Mouse (Mus musculus): ENCODE data around the gene Fam183b. TPM values are rescaled to one million over a fixed set of nuclear protein-coding genes. Genes with fewer than 3 reads are reported as not detected.
"Not testable (repeated sequence)": the region's sequence is repeated elsewhere in the genome, so short reads cannot be mapped to it uniquely, and the experiment has no call there.

Gene Fam183b
- polyA plus RNA-seq, 1 experiment from 2014 or later: 6.6 TPM

DNA sequence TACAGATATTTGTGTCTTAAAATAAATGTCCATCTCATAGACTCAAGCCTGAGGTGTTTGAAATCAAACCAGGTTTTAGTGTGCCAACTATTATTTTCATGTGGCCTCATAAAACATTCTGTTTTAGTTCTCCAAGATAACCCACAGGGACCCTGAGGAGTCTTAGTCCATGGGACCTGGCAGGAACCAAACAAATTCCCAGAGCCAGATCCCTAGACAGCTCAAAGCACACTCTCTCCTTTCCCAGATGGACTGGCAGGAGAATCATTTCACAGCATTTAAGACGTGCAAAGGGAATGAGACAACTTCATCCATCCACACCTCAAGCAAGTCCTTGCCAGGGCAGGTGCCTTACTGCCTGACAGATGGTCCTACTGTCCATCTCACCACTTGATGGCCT, 12.9 kb upstream of the Fam183b start, which contains the start of gene Olfr313:
Gene Olfr313 (plus strand): TSS at position 301 of the 400 bp plus-strand sequence.
- DNase-seq; H3K27me3 ChIP-seq (ENCODE audit: control insufficient read depth, insufficient read depth, low read length); ATAC-seq (ENCODE audit: low FRiP score, low TSS enrichment); H3K27ac ChIP-seq (replicated peaks; ENCODE audit: low read depth, low read length); H3K4me3 ChIP-seq (replicated peaks; ENCODE audit: low read depth, low read length); H3K9ac ChIP-seq (replicated peaks; ENCODE audit: low read length); H3K9me3 ChIP-seq (ENCODE audit: control insufficient read depth, low read length); H3K4me2 ChIP-seq (ENCODE audit: low read length); H3K4me1 ChIP-seq (ENCODE audit: control insufficient read depth, insufficient read depth, low read length); H3K36me3 ChIP-seq (ENCODE audit: control insufficient read depth, insufficient read depth, low read length): not testable (repeated sequence)
- WGBS: 67% methylated on average over 1 of the region's 1 CpGs

DNA sequence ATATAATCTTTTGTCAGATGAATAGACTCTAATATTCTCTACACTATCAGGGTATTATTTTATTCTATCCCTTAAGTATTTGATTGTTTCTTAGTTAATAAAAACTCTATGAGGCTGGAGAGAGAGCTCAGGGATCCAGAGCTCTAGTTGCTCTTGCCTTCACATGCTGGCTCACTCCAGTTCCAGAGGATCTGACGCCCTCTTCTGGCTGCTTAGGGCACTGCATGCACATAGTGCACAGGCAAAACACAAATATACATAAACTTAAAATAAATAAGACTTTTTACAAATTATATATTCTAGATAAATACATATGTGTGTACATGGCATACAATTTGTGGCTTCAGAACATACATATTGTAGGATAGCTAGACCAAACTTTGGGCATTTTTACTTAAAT, 10.2 kb upstream of the Fam183b start:
- Histone ChIP-seq H3K36me3 (ENCODE audit: control insufficient read depth, insufficient read depth, low read length) (no peaks in the 10 kb centered on the region), H3K4me2 (ENCODE audit: low read length) (no peak overlapping the region), H3K4me3 (replicated peaks; ENCODE audit: low read depth, low read length) (no peak overlapping the region), H3K9me3 (ENCODE audit: control insufficient read depth, low read length) (no peaks in the 10 kb centered on the region), H3K4me1 (ENCODE audit: control insufficient read depth, insufficient read depth, low read length) (no peaks in the 10 kb centered on the region), H3K27ac (replicated peaks; ENCODE audit: low read depth, low read length) (no peak overlapping the region), H3K9ac (replicated peaks; ENCODE audit: low read length) (no peak overlapping the region), H3K27me3 (ENCODE audit: control insufficient read depth, insufficient read depth, low read length) (no peaks in the 10 kb centered on the region)
- DNase-seq: no peak
- 3% methylated on average over 1 of the region's 1 CpGs for WGBS
- no peak for ATAC-seq (ENCODE audit: low FRiP score, low TSS enrichment)

DNA sequence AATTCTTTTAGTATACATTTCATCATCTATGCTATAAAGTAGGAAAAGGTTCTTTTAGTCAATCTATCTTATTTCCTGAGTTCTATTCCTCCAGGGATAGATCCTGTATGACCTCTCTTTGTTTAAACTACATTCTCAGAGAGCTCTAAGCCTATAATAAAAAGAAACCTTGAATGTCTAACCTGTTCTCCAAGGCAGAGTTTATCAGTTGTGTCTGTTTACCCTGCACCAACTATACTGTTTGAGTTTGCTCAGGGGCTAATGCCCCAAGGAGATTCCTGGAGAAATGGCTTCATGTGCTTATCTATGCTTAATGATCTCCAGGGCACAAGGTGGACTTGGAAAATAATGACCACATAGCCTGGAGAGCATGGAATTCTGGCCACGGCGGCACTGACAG, 2.6 kb upstream of the Fam183b start:
- Histone ChIP-seq H3K4me3 (replicated peaks; ENCODE audit: low read depth, low read length) (no peak overlapping the region), H3K36me3 (ENCODE audit: control insufficient read depth, insufficient read depth, low read length) (no peaks in the 10 kb centered on the region), H3K27ac (replicated peaks; ENCODE audit: low read depth, low read length) (no peak overlapping the region), H3K27me3 (ENCODE audit: control insufficient read depth, insufficient read depth, low read length) (no peaks in the 10 kb centered on the region), H3K4me2 (ENCODE audit: low read length) (no peak overlapping the region), H3K4me1 (ENCODE audit: control insufficient read depth, insufficient read depth, low read length) (peaks cover 11% of the 10 kb centered on the region), H3K9me3 (ENCODE audit: control insufficient read depth, low read length) (no peaks in the 10 kb centered on the region), H3K9ac (replicated peaks; ENCODE audit: low read length) (no peak overlapping the region)
- DNase-seq (no peak), ATAC-seq (ENCODE audit: low FRiP score, low TSS enrichment) (no peak)
- WGBS: 84% methylated on average over 2 of the region's 2 CpGs

DNA sequence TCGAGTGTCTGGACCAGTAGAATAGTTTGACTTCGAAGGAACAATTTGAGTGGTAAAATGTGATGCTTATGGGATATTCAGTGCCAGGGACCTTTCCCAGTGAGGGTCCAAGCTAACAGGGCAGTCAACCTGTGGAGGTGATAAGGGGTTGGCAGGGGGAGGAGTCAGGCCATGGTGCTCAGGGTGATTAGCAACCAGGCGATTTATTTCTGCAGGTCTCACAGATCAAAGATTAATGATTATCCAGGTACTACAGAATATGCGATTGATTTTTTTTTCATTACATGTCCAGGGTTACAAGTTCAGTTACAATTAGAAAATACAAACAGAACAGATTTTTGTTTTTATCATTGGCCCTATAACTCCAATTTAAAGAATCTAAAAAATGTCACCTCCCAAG, 2.1 kb upstream of the Fam183b start:
- Histone ChIP-seq H3K4me3 (replicated peaks; ENCODE audit: low read depth, low read length) (no peak overlapping the region), H3K36me3 (ENCODE audit: control insufficient read depth, insufficient read depth, low read length) (no peaks in the 10 kb centered on the region), H3K4me2 (ENCODE audit: low read length) (no peak overlapping the region), H3K4me1 (ENCODE audit: control insufficient read depth, insufficient read depth, low read length) (peaks cover 11% of the 10 kb centered on the region), H3K9ac (replicated peaks; ENCODE audit: low read length) (no peak overlapping the region), H3K27ac (replicated peaks; ENCODE audit: low read depth, low read length) (no peak overlapping the region), H3K9me3 (ENCODE audit: control insufficient read depth, low read length) (no peaks in the 10 kb centered on the region), H3K27me3 (ENCODE audit: control insufficient read depth, insufficient read depth, low read length) (no peaks in the 10 kb centered on the region)
- DNase-seq (no peak), ATAC-seq (ENCODE audit: low FRiP score, low TSS enrichment) (no peak)
- WGBS: 84% methylated on average over 4 of the region's 4 CpGs

DNA sequence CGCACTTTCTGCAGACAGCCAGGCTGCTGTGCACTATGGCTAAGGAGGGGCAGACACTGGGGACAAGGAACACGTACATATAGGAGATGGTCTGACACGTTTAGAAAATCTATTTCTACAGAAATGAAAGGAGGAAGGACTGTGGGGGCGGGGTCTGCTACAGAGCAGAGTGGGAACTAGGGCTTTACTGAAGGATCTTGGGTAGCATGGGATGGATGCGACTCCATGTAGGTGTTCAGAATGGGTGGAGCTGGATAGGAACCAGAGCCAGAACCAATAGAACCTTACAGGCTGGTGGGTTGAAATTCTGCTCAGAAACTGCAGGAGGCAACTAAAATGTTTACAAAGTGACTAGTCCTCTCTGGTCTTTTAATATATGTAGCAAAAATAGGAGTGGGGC, 2.0 kb downstream of the Fam183b start:
- DNase-seq (no peak), ATAC-seq (ENCODE audit: low FRiP score, low TSS enrichment) (no peak)
- Histone ChIP-seq H3K9me3 (ENCODE audit: control insufficient read depth, low read length) (no peaks in the 10 kb centered on the region), H3K36me3 (ENCODE audit: control insufficient read depth, insufficient read depth, low read length) (no peaks in the 10 kb centered on the region), H3K4me2 (ENCODE audit: low read length) (no peak overlapping the region), H3K27me3 (ENCODE audit: control insufficient read depth, insufficient read depth, low read length) (no peaks in the 10 kb centered on the region), H3K9ac (replicated peaks; ENCODE audit: low read length) (no peak overlapping the region), H3K4me3 (replicated peaks; ENCODE audit: low read depth, low read length) (no peak overlapping the region), H3K4me1 (ENCODE audit: control insufficient read depth, insufficient read depth, low read length) (peaks cover 11% of the 10 kb centered on the region), H3K27ac (replicated peaks; ENCODE audit: low read depth, low read length) (no peak overlapping the region)
- 86% methylated on average over 5 of the region's 5 CpGs for WGBS

DNA sequence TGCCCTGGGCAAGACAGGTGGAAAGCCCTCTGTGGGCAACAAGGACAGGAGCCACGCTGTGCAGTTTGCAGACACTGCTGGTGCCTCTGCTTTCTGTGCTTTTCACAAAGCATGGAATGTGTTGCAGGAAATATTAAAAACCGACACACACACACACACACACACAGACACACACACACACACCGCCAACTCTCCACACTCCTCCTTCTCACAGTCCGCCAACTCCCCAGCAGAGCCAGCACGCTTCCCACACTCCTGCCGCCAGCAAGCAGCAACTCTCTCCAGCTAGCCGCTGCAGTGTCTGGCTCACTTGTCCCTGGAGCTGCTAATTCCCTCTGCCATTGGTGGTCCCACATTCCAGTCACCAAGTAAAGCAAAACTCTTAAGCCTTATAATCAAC, 4.9 kb downstream of the Fam183b start:
- Histone ChIP-seq H3K4me3 (replicated peaks; ENCODE audit: low read depth, low read length) (no peak overlapping the region), H3K9ac (replicated peaks; ENCODE audit: low read length) (no peak overlapping the region), H3K4me2 (ENCODE audit: low read length) (no peak overlapping the region), H3K4me1 (ENCODE audit: control insufficient read depth, insufficient read depth, low read length) (peaks cover 9% of the 10 kb centered on the region), H3K27ac (replicated peaks; ENCODE audit: low read depth, low read length) (no peak overlapping the region), H3K27me3 (ENCODE audit: control insufficient read depth, insufficient read depth, low read length) (no peaks in the 10 kb centered on the region), H3K9me3 (ENCODE audit: control insufficient read depth, low read length) (no peaks in the 10 kb centered on the region), H3K36me3 (ENCODE audit: control insufficient read depth, insufficient read depth, low read length) (no peaks in the 10 kb centered on the region)
- no peak for ATAC-seq (ENCODE audit: low FRiP score, low TSS enrichment)
- no peak for DNase-seq
- 71% methylated on average over 7 of the region's 7 CpGs for WGBS

DNA sequence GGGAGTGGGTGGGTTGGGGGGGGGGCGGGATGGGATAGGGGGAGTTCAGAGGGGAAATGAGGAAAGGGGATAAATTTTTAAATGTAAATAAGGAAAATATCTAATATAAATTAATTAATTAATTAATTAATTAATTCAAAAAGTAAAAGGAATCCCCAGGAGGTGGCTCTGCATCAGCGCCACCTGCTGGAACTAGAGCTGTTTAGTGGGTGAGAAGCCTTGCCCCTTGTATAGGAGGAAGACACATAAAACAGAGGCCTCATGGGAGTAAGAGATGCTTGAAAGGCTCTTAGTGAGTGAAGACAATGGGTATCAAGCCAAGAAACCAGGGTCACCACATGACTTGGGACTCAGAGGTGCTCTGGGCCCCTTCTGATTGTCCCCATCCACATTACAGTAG, 5.9 kb downstream of the Fam183b start:
- 91% methylated on average over 2 of the region's 2 CpGs for WGBS

DNA sequence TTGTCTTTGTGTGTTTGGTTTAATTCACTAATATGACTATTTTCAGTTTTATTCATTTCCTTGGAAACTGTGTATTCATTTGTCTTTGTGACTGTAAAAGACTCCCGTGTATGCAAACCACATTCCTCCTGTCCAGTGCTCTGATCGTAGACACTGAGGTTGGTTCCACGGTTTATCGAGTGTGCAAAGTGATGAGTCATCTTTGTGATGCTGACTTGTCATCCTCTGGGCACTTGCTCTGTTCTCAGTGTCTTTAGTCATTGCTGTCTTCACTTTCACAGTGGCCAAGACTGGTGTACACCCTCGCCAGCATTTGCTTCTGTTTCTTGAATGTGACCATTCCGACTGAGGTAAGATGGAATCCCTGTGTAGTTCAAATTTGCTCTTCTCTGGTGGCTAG, 11.1 kb downstream of the Fam183b start:
- Histone ChIP-seq H3K4me3 (replicated peaks; ENCODE audit: low read depth, low read length) (no peak overlapping the region), H3K27me3 (ENCODE audit: control insufficient read depth, insufficient read depth, low read length) (no peaks in the 10 kb centered on the region), H3K9ac (replicated peaks; ENCODE audit: low read length) (no peak overlapping the region), H3K4me2 (ENCODE audit: low read length) (no peak overlapping the region), H3K9me3 (ENCODE audit: control insufficient read depth, low read length) (no peaks in the 10 kb centered on the region), H3K4me1 (ENCODE audit: control insufficient read depth, insufficient read depth, low read length) (peaks cover 4% of the 10 kb centered on the region; the same call in 1 of the 2 replicates), H3K27ac (replicated peaks; ENCODE audit: low read depth, low read length) (no peak overlapping the region), H3K36me3 (ENCODE audit: control insufficient read depth, insufficient read depth, low read length) (no peaks in the 10 kb centered on the region)
- ATAC-seq (ENCODE audit: low FRiP score, low TSS enrichment) (no peak), DNase-seq (no peak)
- WGBS: 85% methylated on average over 6 of the region's 6 CpGs

More for the DNA sequence above, 5.9 kb downstream of the Fam183b start:
- Histone ChIP-seq H3K4me1 (ENCODE audit: control insufficient read depth, insufficient read depth, low read length) (no peaks in the 10 kb centered on the region), H3K9me3 (ENCODE audit: control insufficient read depth, low read length) (no peaks in the 10 kb centered on the region), H3K4me3 (replicated peaks; ENCODE audit: low read depth, low read length) (no peak overlapping the region), H3K9ac (replicated peaks; ENCODE audit: low read length) (no peak overlapping the region), H3K27ac (replicated peaks; ENCODE audit: low read depth, low read length) (no peak overlapping the region), H3K36me3 (ENCODE audit: control insufficient read depth, insufficient read depth, low read length) (no peaks in the 10 kb centered on the region), H3K4me2 (ENCODE audit: low read length) (no peak overlapping the region), H3K27me3 (ENCODE audit: control insufficient read depth, insufficient read depth, low read length) (no peaks in the 10 kb centered on the region)
- ATAC-seq (ENCODE audit: low FRiP score, low TSS enrichment) (no peak), DNase-seq (no peak)

DNA sequence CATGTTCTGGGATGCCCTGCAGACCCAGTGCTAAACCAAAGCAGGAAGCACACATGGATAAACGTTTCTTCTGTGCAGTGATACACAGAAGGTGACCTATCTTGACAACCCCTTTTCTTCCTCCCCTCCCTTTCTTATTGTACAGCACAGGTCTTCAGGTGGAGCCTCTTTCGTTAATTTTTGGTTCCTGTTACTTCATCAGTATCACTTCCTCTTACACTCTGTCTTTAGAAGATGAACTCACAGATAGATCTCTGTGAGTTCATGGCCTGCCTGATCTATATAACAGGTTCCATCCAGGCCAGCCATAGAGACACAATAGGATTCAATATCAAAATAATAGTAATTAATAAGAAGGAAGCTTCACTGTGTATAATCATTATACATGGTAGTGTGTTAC, 11.7 kb downstream of the Fam183b start:
- no peaks in the 10 kb centered on the region for H3K36me3 ChIP-seq (ENCODE audit: control insufficient read depth, insufficient read depth, low read length)
- peaks cover 4% of the 10 kb centered on the region; the same call in 1 of the 2 replicates for H3K4me1 ChIP-seq (ENCODE audit: control insufficient read depth, insufficient read depth, low read length)
- H3K9ac ChIP-seq (replicated peaks; ENCODE audit: low read length): no peak overlapping the region; the same call in 1 of the 2 replicates
- 58% methylated on average over 2 of the region's 2 CpGs for WGBS
- DNase-seq (no peak), ATAC-seq (ENCODE audit: low FRiP score, low TSS enrichment) (no peak)
- H3K4me3 ChIP-seq (replicated peaks; ENCODE audit: low read depth, low read length): no peak overlapping the region
- H3K9me3 ChIP-seq (ENCODE audit: control insufficient read depth, low read length): no peaks in the 10 kb centered on the region
- H3K4me2 ChIP-seq (ENCODE audit: low read length): no peak overlapping the region
- no peaks in the 10 kb centered on the region for H3K27me3 ChIP-seq (ENCODE audit: control insufficient read depth, insufficient read depth, low read length)
- H3K27ac ChIP-seq (replicated peaks; ENCODE audit: low read depth, low read length): no peak overlapping the region

Measured in midbrain, embryonic 14.5 days (tissue).